Mouse (Mus musculus) E14TG2a.4 (cell line): ENCODE measurements around the gene Pck2.

ENCODE experiments used
- CTCF ChIP-seq: conservative IDR thresholded peaks from 2 replicates; pipeline ENCODE4 v1.5.1; 2014; ENCODE audit warnings: low read length
- POU5F1 ChIP-seq: IDR thresholded peaks from 2 replicates; pipeline ENCODE4 v1.6.1; 2014; ENCODE audit warnings: low read length, borderline replicate concordance

DNA sequence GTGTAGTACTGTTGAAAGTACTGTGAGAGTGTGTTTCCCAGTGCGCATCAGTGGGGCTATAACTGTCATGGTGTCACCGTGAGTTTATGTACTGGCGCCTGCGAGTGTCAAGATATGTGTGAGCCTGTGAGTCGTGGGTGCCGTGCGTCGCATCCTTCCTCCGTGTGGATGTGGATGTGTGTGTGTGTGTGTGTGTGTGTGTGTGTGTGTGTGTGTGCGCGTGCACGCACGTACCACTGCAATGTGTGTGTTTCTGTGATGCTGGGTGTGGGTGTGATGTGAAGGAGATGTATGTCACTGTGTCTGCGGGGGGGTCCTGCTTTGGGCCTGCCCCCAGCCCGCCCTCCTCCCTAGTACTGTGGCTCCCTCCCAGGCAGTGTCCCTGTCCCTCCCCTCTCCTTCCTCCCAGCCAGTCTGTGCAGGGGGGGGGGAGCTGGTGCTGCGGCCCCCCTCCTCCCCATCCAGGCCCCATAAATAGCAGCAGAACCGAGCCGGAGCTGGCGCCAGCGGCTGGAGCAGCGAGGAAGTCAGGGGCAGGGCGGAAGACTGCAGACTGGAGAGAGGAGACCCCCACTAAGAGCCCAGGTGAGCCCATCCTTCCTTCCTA lies 29.8 kb upstream of the Pck2 start, which contains the start of gene Cpne6:
- TF ChIP-seq CTCF (no peak), POU5F1 (no peak)
